Mouse (Mus musculus) megakaryocyte, adult 5-6 weeks (primary cell): ENCODE measurements around the gene Ddx39. TPM values are rescaled to one million over a fixed set of nuclear protein-coding genes. Genes with fewer than 3 reads are reported as not detected.

ENCODE experiments used
- ATAC-seq: 2 replicates; pipeline ENCODE4 v1.8.0; 2016; ENCODE audit warnings: mild to moderate bottlenecking, inconsistent platforms; ENCODE audit not compliant: poor library complexity, severe bottlenecking
- total RNA-seq, 2 experiments: library from RNA; stranded (forward) in 1 of 2; stranded (reverse) in 1 of 2; fragments of 153-499, 151-499 nt in 1 of 2; fragments of 221-1000, 200-1000 nt in 1 of 2; gene quantifications; 2 replicates each; pipeline versions ENCODE4 v1.2.3 to v1.2.4; 2015 to 2017

The Ddx39 gene
- total RNA-seq (2015) (66.7 and 67.7 TPM in 2 replicates), total RNA-seq (2017) (71.2 and 77.4 TPM in 2 replicates)

DNA sequence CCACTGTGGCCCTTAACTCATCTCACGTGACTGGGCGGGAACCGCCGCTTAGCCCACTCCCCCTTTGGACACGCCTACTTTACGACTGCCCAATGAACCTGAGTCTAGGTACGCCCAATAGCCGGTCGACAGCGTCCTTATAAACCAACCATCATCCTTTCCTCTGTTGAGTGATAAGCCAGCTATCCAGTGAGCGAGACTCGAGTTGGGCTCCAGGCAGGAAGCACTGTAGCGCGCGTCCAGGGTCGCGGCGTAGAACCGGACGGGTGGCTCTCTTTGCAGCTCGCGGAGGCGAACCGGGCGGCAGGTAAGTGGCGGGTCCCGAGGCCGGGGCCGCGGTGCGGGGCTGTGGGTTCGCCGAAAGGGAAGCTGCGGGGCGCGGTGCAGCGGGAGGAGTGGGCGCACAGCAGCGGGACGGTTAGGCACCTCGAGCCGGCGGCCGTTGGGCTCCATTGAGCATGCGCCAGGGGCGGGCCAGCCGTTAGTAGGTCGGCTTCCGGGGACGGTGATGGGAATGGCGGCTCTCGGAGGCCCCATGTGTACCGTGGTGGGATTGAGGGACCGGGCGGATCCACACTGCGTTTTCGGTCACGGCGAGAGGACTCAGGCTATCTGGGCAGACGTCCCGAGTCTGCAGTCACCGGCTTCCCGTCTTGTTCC lies at the start of gene Ddx39:
Ddx39 (plus strand) TSS at position 147 of the 660 bp plus-strand sequence.
- ATAC-seq: peak; percentile 96

- no peak for ATAC-seq
Measured at GRCm38 (mm10) chr8:83665969-83666865, 48.8 kb upstream of the Ddx39 start, which contains the start of gene Ptger1. Gene Ptger1, plus strand, starts transcription at chr8:83666678.

GRCm38 (mm10) chr8:83666866-83667234 lies 48.1 kb upstream of the Ddx39 start:
- no peak for ATAC-seq

GRCm38 (mm10) chr8:83667526-83667925 lies 47.5 kb upstream of the Ddx39 start:
- ATAC-seq: no peak

DNA sequence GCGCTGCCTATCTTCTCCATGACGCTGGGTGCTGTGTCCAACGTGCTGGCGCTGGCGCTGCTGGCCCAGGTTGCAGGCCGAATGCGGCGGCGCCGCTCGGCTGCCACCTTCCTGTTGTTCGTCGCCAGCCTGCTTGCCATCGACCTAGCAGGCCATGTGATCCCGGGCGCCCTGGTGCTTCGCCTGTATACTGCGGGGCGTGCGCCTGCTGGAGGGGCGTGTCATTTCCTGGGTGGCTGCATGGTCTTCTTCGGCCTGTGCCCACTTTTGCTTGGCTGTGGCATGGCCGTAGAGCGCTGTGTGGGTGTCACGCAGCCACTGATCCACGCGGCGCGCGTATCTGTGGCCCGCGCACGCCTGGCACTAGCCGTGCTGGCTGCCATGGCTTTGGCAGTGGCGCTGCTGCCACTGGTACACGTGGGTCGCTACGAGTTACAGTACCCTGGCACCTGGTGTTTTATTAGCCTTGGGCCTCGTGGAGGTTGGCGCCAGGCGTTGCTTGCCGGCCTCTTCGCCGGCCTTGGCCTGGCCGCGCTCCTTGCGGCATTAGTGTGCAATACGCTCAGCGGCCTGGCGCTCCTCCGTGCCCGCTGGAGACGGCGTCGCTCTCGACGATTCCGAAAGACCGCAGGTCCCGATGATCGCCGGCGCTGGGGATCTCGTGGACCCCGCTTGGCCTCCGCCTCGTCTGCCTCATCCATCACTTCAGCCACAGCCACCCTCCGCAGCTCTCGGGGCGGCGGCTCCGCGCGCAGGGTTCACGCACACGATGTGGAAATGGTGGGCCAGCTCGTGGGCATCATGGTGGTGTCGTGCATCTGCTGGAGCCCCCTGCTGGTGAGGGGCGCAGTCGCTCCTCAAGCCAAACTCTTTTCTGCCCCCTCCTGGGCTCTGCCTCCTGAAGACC lies 46.7 kb upstream of the Ddx39 start:
- peak; percentile 39 for ATAC-seq

- ATAC-seq: no peak
Measured at GRCm38 (mm10) chr8:83669013-83669412, 46.0 kb upstream of the Ddx39 start.

GRCm38 (mm10) chr8:83672936-83673335 lies 42.0 kb upstream of the Ddx39 start:
- no peak for ATAC-seq

GRCm38 (mm10) chr8:83674497-83674896 lies 40.5 kb upstream of the Ddx39 start:
- ATAC-seq: no peak

DNA sequence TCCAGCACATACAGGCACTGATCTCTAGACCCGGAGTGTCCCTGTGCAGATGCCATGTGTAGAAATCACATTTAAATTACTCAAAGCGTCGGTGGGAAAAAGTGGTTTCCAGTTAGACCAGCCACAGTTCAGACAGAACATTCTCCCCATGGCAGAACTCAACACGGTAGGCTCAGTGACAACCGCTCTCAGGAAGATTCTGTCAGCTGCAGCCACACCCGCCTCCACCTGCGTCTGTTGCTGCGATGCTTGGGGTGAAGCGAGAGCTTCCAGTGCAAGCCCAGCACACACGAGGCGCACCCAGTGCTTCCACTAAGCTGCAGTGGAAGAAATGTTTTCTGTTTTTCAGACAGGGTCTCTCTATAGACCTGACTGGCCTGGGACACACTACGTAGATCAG lies 35.1 kb upstream of the Ddx39 start:
- ATAC-seq: no peak

GRCm38 (mm10) chr8:83680603-83681002 lies 34.4 kb upstream of the Ddx39 start:
- no peak for ATAC-seq

DNA sequence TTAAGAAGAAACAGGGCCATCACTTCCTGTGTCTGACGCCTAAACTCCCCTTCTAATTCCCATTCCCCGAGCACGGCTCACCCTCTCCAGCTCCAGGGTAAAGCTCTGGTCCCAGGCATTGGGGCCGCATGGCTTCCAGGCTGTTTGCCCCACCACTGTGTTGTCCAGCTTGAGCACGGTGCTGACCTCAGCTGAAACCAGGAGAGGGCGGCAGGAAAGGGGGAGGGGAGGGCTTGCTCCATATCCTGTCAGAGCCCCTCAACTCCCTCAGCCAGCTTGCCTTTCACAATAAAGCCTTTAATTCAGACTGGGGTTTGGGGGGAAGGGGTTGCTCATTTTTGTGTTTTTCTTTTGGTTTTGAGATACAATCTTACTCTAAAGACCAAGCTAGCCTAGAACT lies 33.9 kb upstream of the Ddx39 start:
- no peak for ATAC-seq

DNA sequence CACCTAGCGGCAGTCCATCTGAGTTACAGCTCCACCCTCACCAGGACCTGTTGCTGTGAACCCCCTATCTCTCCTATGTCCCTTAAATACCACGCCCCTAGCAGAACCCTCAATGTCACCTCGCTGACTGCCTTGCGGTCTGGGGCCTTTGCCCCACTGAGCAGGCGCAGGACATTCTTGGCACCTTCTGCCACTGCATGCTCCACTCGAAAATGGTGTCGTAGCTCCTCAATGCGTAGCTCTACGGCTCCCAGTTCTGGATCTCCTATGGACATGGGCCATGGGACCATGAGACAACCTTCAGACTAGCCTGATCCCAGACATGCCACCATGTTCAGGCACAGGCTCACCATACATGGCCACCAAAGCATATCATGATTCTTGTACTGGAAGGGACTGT lies 30.5 kb upstream of the Ddx39 start:
- ATAC-seq: no peak

- no peak for ATAC-seq
Measured at GRCm38 (mm10) chr8:83689264-83689663, 25.7 kb upstream of the Ddx39 start.

- ATAC-seq: peak; percentile 68
Measured at GRCm38 (mm10) chr8:83693609-83694236, 21.3 kb upstream of the Ddx39 start.

DNA sequence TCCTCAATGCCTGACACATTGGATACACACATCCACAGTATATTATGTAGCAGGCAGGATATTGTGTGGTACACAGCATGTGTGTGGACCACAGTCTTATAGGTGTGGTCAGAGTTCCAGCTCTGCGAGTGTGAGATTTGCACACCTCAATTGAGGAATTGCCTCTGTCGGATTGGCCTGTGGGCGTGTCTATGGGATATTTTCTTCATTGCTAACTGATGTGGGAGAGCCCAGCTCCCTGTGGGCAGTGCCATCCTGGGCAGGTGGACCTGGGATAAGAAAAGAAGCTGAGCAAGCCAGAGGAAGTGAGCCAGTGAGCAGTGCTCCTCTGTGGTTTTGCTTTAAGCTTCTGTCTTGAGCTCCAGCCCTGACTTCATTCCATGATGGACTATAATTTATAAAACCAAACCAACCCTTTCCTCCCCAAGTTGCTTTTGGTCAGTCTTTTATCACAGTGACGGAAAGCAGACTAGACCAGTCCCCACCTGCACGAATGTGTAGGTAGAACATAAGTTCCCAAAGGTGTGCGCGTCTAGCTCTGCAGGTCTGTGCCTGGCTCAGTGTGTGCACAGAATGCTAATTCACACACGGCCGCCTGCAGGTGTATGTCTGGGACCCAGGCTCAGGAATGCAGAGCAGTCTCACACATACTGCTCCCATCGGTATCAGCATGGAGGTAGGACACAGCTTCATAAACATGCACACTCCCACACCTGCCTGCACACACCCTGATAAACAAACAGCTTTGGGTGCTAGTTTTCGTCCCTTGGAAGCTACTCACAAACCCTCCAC lies 20.4 kb upstream of the Ddx39 start:
- ATAC-seq: no peak

DNA sequence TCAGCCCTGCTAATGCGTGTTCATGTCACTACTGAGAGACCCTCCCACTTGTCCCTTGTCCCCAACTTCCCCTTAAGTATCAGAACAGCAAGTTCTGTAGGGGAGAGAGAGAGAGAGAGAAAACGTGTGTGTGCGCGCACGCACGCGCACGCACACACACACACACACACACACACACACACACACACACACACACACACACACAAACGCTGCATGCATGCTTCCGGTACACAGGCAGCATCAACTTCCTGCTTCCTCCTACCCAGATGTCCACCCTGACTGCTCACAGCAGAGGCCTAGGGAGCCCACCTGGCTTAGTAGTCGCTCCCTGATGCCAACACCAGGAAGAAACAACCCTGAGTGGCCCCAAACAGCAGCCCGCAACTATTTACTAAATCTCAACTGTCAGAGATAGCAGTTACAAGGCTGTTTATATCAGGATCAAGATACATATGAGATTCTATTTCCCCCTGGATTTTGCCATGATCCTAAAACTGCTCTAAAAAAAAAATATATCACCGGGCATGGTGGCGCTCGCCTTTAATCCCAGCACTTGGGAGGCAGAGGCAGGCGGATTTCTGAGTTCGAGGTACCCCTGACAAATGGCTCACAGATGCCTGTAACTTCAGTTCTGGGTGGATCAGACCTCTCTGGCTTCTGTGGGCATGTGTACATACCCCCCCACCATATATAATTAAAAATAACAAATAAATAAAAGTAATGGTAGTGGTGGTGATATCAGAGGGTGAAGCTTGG lies 19.4 kb upstream of the Ddx39 start:
- ATAC-seq: peak; percentile 15

- peak; percentile 11; the same call in 1 of the 2 replicates for ATAC-seq
Measured at GRCm38 (mm10) chr8:83697374-83698220, 17.4 kb upstream of the Ddx39 start.

- ATAC-seq: peak; percentile 68
Measured at GRCm38 (mm10) chr8:83698291-83698660, 16.7 kb upstream of the Ddx39 start.
